Mouse (Mus musculus) embryonic facial prominence, embryonic 14.5 days (tissue): ENCODE data around the gene Zc3h18. TPM values are rescaled to one million over a fixed set of nuclear protein-coding genes. Genes with fewer than 3 reads are reported as not detected.

Experiments
- ATAC-seq: fragments of 200-750 bp; cut with Nextera tagmentation; 2 replicates; pipeline ENCODE4 v1.8.0; 2017; ENCODE audit warnings: low read depth, moderate number of reproducible peaks, moderate TSS enrichment
- DNase-seq: peaks from one replicate; pipeline ENCODE4 v3.0.0-alpha.2; 2015; ENCODE audit warnings: low spot score
- H3K27ac ChIP-seq: fragments of 300-500 bp; sonication (generic); replicated peaks from 2 replicates; pipeline ENCODE4 v1.5.1; 2014; ENCODE audit warnings: low read depth, mild to moderate bottlenecking, low read length, moderate library complexity
- H3K27me3 ChIP-seq: fragments of 300-500 bp; sonication (generic); replicated peaks from 2 replicates; pipeline ENCODE4 v1.6.1; 2014; ENCODE audit warnings: low read length; ENCODE audit not compliant: control insufficient read depth, insufficient read depth
- H3K36me3 ChIP-seq: fragments of 300-500 bp; sonication (generic); 2 replicates; pipeline ENCODE4 v1.6.1; 2014; ENCODE audit warnings: low read length, mixed read lengths; ENCODE audit not compliant: control insufficient read depth, insufficient read depth
- H3K4me1 ChIP-seq: fragments of 300-500 bp; sonication (generic); 2 replicates; pipeline ENCODE4 v1.6.1; 2014; ENCODE audit warnings: antibody characterized with exemption, low read length; ENCODE audit not compliant: control insufficient read depth, insufficient read depth
- H3K4me2 ChIP-seq: fragments of 300-500 bp; sonication (generic); 2 replicates; pipeline ENCODE4 v1.6.1; 2014; ENCODE audit warnings: low read depth, mild to moderate bottlenecking, low read length, moderate library complexity, mixed read lengths
- H3K4me3 ChIP-seq: fragments of 300-500 bp; sonication (generic); 2 replicates; pipeline ENCODE4 v1.5.1; 2014; ENCODE audit warnings: low read depth, mild to moderate bottlenecking, low read length
- H3K9ac ChIP-seq: fragments of 300-500 bp; sonication (generic); 2 replicates; pipeline ENCODE4 v1.6.1; 2014; ENCODE audit warnings: low read depth, mild to moderate bottlenecking, low read length, moderate library complexity, mixed read lengths
- H3K9me3 ChIP-seq: fragments of 300-500 bp; sonication (generic); 2 replicates; pipeline ENCODE4 v1.6.1; 2016; ENCODE audit warnings: low read length; ENCODE audit not compliant: control insufficient read depth
- WGBS: fragments of 180-500 bp; shearing (Covaris S2); extraction: QIAGEN DNeasy Blood & Tissue Kit; methylation state at CpG from one replicate; pipeline ENCODE4 v1.1.7; 2014; 5-methylcytosine and 5-hydroxymethylcytosine counted together
- polyA plus RNA-seq: library from polyadenylated mRNA; unstranded; fragments of >200 nt; fragmentation: Nextera tagmentation; extraction: Ambion mirVana; gene quantifications from 2 replicates; pipeline ENCODE4 v1.2.1, GENCODE M21; 2014

The Zc3h18 gene
- polyA plus RNA-seq, 1 experiment from 2014 or later, result 30.9 TPM

DNA sequence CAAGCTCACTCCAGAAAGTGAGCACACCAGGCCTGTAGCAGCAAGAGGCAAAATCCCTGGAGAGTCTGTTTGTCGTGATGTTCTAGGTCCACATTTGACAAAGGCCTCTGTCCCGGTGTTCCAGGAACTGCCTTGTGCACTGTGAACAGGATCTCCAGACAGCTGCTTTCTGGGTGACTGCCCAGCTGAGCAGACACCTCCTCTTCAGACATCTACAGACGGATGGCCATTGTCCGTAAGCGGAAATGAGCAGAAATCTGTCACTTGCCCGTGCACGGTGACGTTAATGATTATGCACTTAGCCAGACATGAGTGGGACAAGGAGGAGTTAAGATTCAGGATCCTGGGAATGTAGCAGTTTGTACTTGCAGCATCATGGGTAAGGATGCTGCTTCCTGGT is 22.3 kb upstream of the Zc3h18 start:
- ATAC-seq (no peak), DNase-seq (no peak)
- Histone ChIP-seq H3K4me3 (no peak overlapping the region), H3K4me2 (no peak overlapping the region), H3K27me3 (peaks cover 2% of the 10 kb centered on the region; the same call in 1 of the 2 replicates), H3K4me1 (no peaks in the 10 kb centered on the region), H3K9ac (no peak overlapping the region), H3K27ac (peak overlapping the region; percentile 16; the same call in 1 of the 2 replicates), H3K36me3 (no peaks in the 10 kb centered on the region), H3K9me3 (no peaks in the 10 kb centered on the region)
- WGBS, result 90% methylated on average over 8 of the region's 8 CpGs

DNA sequence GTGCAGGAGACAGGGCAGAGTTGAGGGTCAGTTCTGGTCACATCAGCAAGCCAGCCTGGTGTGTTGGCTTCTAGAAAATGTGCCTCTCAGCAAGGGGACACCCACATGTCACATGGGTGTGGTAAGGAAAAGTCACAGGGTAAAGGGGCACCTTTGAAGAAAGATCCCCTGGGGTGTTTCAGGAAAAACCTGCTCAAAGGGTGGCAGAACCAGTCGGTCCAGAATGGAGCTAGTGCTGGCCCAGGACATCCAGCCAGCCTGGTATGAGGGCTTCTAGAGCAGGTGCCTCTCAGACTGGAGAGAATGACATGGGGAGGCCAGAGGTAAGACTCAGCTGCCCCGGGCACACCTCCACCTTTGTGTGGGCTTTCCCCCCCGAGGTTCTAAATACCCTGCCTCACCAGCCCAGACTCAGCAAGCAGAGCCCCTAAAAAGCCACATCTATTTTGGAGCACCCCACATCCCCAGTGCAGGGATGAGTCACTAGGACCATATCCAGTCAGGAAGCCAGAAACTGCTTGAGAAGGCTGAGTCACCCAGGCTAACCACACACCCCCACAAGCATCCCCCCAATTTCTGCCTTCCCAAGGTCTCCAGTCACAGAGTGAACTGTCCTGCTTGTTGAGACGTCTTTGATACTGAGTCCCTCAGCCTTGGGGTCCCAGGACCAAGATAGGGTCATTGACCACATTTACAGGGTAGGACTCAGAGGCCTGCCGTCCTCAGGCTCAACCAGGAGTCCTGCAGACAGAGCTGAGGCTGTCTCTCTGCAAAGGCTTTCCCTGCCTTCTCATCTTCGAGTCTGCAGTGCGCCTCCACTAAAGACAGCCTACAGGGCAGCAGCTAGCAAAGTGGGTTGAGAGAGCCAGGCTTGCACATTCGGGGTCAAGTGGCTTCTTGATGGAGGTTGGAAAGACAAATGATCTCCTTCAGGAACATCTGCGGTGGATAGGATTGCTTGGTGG is 20.5 kb upstream of the Zc3h18 start:
- H3K9ac ChIP-seq, result no peak overlapping the region
- H3K4me2 ChIP-seq, result no peak overlapping the region
- H3K27me3 ChIP-seq, result 0 out of 2 replicates have a peak, but pooled peaks cover 2% of the 10 kb centered on the region
- 65% methylated on average over 9 of the region's 9 CpGs for WGBS
- ATAC-seq (peak; percentile 37; the same call in 1 of the 2 replicates), DNase-seq (peak; percentile 48)
- no peaks in the 10 kb centered on the region for H3K36me3 ChIP-seq
- H3K9me3 ChIP-seq, result no peaks in the 10 kb centered on the region
- no peak overlapping the region for H3K4me3 ChIP-seq
- no peak overlapping the region for H3K27ac ChIP-seq
- H3K4me1 ChIP-seq, result no peaks in the 10 kb centered on the region

DNA sequence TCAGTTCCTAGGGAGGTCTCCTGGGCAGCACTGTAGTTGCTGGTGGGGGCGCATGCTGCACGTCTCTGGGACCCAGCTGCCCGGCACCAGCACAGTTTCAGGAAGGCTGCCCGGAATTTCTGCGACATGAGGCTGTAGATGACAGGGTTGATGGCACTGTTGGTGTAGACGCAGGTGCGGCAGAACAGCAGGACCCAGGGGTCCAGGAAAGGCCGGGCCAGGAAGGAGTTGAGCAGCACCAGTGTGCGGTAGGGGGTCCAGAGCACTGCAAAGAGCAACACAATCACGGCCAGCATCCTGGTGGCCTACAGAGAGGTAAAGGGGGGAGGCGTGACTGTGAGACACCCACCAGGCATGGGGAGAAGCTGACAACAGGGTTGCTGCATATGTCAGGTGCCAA is 19.2 kb upstream of the Zc3h18 start:
- WGBS, result 65% methylated on average over 11 of the region's 11 CpGs
- ATAC-seq (no peak), DNase-seq (no peak)
- no peaks in the 10 kb centered on the region for H3K36me3 ChIP-seq
- no peak overlapping the region for H3K4me3 ChIP-seq
- no peaks in the 10 kb centered on the region for H3K9me3 ChIP-seq
- H3K4me2 ChIP-seq, result no peak overlapping the region
- H3K27ac ChIP-seq, result no peak overlapping the region
- H3K27me3 ChIP-seq, result 0 out of 2 replicates have a peak, but pooled peaks cover 2% of the 10 kb centered on the region
- peaks cover 6% of the 10 kb centered on the region; the same call in 1 of the 2 replicates for H3K4me1 ChIP-seq
- H3K9ac ChIP-seq, result no peak overlapping the region

DNA sequence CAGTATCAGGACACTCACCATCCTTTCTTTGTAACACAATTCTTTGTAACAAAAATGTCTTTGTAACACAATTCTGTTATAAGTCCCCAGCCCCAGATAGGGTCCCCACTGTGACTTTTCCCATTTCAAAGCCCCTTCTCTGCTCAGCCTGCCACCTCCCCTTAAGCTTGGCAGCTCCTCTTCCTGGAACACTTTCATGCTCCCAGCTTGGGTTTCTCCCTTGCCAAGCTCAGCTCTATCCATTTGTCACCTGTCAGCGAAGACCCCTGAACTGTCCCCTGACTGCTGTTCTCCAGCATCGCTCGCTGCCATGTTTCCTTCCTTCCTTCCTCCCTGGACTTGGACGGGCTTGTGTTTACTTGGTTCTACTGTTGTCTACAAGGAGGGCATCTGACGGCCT is 18.8 kb upstream of the Zc3h18 start:
- H3K36me3 ChIP-seq, result no peaks in the 10 kb centered on the region
- peaks cover 6% of the 10 kb centered on the region; the same call in 1 of the 2 replicates for H3K4me1 ChIP-seq
- H3K27ac ChIP-seq, result no peak overlapping the region
- H3K27me3 ChIP-seq, result 0 out of 2 replicates have a peak, but pooled peaks cover 2% of the 10 kb centered on the region
- H3K9me3 ChIP-seq, result no peaks in the 10 kb centered on the region
- DNase-seq (no peak), ATAC-seq (no peak)
- no peak overlapping the region for H3K9ac ChIP-seq
- 85% methylated on average over 5 of the region's 5 CpGs for WGBS
- no peak overlapping the region for H3K4me2 ChIP-seq
- no peak overlapping the region for H3K4me3 ChIP-seq

DNA sequence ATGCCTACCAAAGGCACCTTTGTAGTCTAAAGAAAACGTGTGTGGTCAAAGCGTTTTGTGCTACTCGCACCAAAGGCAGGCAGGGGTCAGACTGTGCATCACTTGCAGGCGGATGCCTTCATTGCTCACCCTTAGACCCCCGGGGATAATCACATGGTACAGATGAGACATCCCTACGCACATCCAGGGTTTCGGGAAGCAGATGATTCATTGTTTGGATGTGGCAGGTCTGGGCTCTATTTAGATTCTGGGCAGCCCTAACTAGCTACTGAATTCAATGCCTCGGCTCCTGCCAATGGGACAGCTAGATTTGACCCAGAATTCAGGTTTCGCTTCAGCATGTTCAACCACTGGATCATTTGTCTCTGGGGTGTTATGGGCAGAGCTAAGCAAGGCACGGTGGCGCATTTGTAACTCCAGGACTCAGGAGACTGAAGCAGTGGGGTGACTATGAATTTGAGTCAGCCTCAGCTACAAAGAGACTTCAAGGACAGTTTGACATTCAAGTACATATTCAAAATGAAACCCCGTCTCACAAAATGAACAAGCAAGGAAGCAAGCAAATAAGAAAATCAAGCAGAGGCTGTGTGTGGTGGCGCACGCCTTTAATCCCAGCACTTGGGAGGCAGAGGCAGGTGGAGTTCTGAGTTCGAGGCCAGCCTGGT is 17.2 kb upstream of the Zc3h18 start:
- peaks cover 6% of the 10 kb centered on the region; the same call in 1 of the 2 replicates for H3K4me1 ChIP-seq
- H3K9ac ChIP-seq, result no peak overlapping the region
- no peak overlapping the region for H3K4me2 ChIP-seq
- no peaks in the 10 kb centered on the region for H3K36me3 ChIP-seq
- 0 out of 2 replicates have a peak, but pooled peaks cover 2% of the 10 kb centered on the region for H3K27me3 ChIP-seq
- 73% methylated on average over 15 of the region's 15 CpGs for WGBS
- DNase-seq (no peak), ATAC-seq (no peak)
- no peaks in the 10 kb centered on the region for H3K9me3 ChIP-seq
- no peak overlapping the region for H3K4me3 ChIP-seq
- no peak overlapping the region for H3K27ac ChIP-seq

DNA sequence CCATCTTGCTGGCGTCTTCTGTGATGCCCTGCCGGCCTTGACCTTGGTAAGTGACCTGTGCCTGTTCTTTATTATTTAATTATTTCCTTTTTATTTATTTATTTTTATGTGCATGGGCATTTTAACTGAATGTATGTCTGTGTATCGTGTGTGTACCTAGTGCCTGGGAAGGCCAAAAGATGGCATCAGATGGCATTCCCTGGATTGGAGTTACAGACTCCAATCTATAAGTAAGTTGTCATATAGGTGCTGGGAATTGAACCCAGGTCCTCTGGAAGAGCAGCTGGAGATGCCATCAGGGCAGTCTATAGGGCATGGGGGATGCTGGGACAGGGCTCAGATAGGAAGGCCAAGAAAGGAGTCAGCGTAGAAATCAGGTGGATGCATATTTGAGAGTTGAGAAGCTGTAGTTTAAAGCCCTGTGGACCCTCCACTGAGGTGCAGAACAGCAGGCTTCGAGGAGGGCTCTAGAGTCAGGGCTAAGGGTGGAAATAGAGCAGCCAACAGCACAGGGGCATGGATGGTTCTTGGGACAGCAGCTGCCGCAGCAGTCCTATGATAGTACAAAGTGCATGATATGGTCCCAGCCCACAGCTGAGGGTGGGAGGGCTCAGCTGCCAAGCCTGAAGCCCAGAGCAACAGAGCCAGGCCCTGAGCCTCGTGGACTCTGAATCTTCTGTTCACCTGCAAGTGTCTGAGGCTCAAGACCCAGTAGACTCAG is 15.6 kb upstream of the Zc3h18 start, which contains the start of gene Trhr2:
Gene Trhr2, minus strand, starts transcription at position 51 of the 721 bp plus-strand sequence.
- WGBS, result 79% methylated on average over 7 of the region's 7 CpGs

DNA sequence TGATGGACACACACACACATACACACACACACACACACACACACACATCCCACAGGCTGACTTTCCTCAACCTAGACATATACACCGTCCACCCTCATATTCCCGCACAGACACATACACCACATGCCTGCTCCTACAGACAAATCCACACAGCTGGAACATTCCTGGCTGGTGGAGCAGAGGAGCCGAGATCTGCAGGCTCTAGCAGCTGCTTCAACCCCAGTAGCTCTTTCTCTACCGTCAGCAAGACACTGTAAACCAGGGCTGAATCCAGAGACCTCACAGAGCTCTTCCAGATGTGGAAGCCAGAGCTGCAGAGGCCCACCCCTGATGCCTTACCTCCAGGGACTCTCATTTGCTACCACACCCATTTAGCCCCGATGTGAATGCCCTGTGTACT is 14.1 kb upstream of the Zc3h18 start:
- Histone ChIP-seq H3K27me3 (0 out of 2 replicates have a peak, but pooled peaks cover 2% of the 10 kb centered on the region), H3K4me1 (peaks cover 6% of the 10 kb centered on the region; the same call in 1 of the 2 replicates), H3K9me3 (no peaks in the 10 kb centered on the region), H3K4me3 (no peak overlapping the region), H3K36me3 (no peaks in the 10 kb centered on the region), H3K27ac (peak overlapping the region; percentile 13; the same call in 1 of the 2 replicates), H3K9ac (no peak overlapping the region), H3K4me2 (peak overlapping the region; percentile 18; the same call in 1 of the 2 replicates)
- DNase-seq (peak; percentile 72), ATAC-seq (peak; percentile 87; the same call in 1 of the 2 replicates)
- 25% methylated on average over 5 of the region's 5 CpGs for WGBS

More for the DNA sequence above, 15.6 kb upstream of the Zc3h18 start, which contains the start of gene Trhr2:
- DNase-seq (no peak), ATAC-seq (no peak)
- Histone ChIP-seq H3K9me3 (no peaks in the 10 kb centered on the region), H3K36me3 (no peaks in the 10 kb centered on the region), H3K27ac (no peak within 1 kb of the TSS), H3K27me3 (0 out of 2 replicates have a peak, but pooled peaks cover 2% of the 10 kb centered on the region), H3K9ac (0 out of 2 replicates have a peak within 1 kb of the TSS, but pooled peaks have one; percentile 8), H3K4me2 (no peak within 1 kb of the TSS), H3K4me1 (peaks cover 6% of the 10 kb centered on the region; the same call in 1 of the 2 replicates), H3K4me3 (no peak within 1 kb of the TSS)

DNA sequence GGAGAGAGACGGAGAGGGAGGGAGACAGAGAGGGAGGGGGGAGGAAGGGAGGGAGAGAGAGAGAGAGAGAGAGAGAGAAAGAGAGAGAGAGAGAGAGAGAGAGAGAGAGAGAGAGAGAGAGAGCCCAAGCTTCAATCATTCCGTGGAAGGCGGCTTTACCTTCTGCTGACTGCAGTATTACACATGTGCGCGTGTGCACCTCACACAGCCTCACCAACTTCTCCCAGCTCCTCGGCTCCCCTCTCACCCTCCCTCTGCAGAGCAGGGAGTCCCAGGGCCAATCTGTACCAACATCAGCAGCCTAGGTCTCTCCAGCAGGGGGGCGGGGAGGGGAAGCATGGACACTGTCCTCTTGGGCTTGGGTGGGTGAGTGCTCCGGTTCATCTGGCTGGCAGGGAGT is 13.4 kb upstream of the Zc3h18 start:
- H3K4me1 ChIP-seq, result peaks cover 6% of the 10 kb centered on the region; the same call in 1 of the 2 replicates
- H3K36me3 ChIP-seq, result no peaks in the 10 kb centered on the region
- WGBS, result 12% methylated on average over 6 of the region's 8 CpGs
- no peaks in the 10 kb centered on the region for H3K27me3 ChIP-seq
- no peak overlapping the region for H3K4me2 ChIP-seq
- H3K4me3 ChIP-seq, result no peak overlapping the region
- DNase-seq (no peak), ATAC-seq (0 out of 2 replicates have a peak, but pooled peaks have one; percentile 19)
- H3K27ac ChIP-seq, result no peak overlapping the region
- no peak overlapping the region for H3K9ac ChIP-seq
- H3K9me3 ChIP-seq, result no peaks in the 10 kb centered on the region
